In the genomic region with DNA sequence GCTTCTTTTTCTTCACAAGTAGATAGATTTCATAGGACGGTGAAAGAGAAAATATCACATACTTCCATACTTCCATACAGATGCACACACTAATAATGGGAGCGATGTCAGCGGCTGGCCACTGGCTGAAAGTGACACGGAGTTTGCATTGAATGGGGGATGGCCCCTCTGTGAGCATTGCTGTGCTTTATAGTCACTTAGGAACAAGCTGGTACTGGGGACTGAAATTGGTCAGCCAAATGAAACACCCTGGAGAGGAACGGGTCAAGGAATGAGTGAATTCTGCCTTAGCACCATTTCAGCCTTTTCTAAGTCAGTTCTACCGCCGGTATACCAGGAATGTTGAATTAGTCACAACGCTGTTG, we compare ENCODE assay signal across 9 mouse cellular contexts.
DNase-seq lines count a peak whose midpoint lies in the region; ATAC-seq and TF ChIP-seq lines count a peak whose summit lies in the region.
"Had no signal": no experiment of that assay in that cellular context is flagged by ENCODE, and none has a peak within 500 bp of the region (broad histone marks: within the 10 kb centered on the region; RNA-seq: fewer than 3 reads in every experiment).

No protein-coding gene starts in this region.

- peaks cover 17% of the 10 kb centered on the region for H3K4me1 ChIP-seq in heart, embryonic 13.5 days
- H3K4me1 ChIP-seq in embryonic facial prominence, embryonic 15.5 days, result peaks cover 4% of the 10 kb centered on the region; the same call in 1 of the 2 replicates
- H3K4me1 ChIP-seq in hindbrain, postnatal 0 days (ENCODE audit: insufficient read depth, low read length), result peaks cover 6% of the 10 kb centered on the region
- H3K4me1 ChIP-seq in midbrain, embryonic 16.5 days (ENCODE audit: control insufficient read depth, insufficient read depth, low read length), result peaks cover 27% of the 10 kb centered on the region

- no peaks in the 10 kb centered on the region for H3K27me3 ChIP-seq in heart, embryonic 13.5 days (replicated peaks)
- H3K27me3 ChIP-seq in embryonic facial prominence, embryonic 15.5 days, result no peaks in the 10 kb centered on the region
- no peaks in the 10 kb centered on the region for H3K27me3 ChIP-seq in hindbrain, postnatal 0 days (ENCODE audit: insufficient read depth, low read length)
- H3K27me3 ChIP-seq in midbrain, embryonic 16.5 days (ENCODE audit: control insufficient read depth, insufficient read depth, low read depth, low read length), result no peaks in the 10 kb centered on the region

- TF ChIP-seq CTCF in hindbrain, postnatal 0 days (IDR thresholded peaks at IDR 0.05; ENCODE audit: low read depth), result no peak

- DNase-seq in heart, postnatal 25 days (ENCODE audit: low spot score), result no peak
- DNase-seq in hindbrain, postnatal 0 days (ENCODE audit: low spot score), result peak; percentile 40
- no peak for DNase-seq in frontal cortex, adult 2 months (ENCODE audit: extremely low spot score in 1 of 2, low spot score in 1 of 2)
- DNase-seq in yolk sac, embryonic 10.5 days (ENCODE audit: low spot score), result no peak
- DNase-seq: kidney, postnatal 25 days had no signal

- peak overlapping the region; percentile 92 for H3K27ac ChIP-seq in heart, embryonic 13.5 days (replicated peaks)
- no peak overlapping the region for H3K27ac ChIP-seq in embryonic facial prominence, embryonic 15.5 days (replicated peaks)
- H3K27ac ChIP-seq in hindbrain, postnatal 0 days, result peak overlapping the region; percentile 96; the same call in 1 of the 2 replicates
- H3K27ac ChIP-seq in midbrain, embryonic 16.5 days (ENCODE audit: low read length), result peak overlapping the region; percentile 99

- no peaks in the 10 kb centered on the region for H3K9me3 ChIP-seq in heart, embryonic 13.5 days
- H3K9me3 ChIP-seq in embryonic facial prominence, embryonic 15.5 days (replicated peaks), result no peaks in the 10 kb centered on the region
- H3K9me3 ChIP-seq in hindbrain, postnatal 0 days (ENCODE audit: low read length), result no peaks in the 10 kb centered on the region
- H3K9me3 ChIP-seq in midbrain, embryonic 16.5 days (replicated peaks; ENCODE audit: control insufficient read depth, low read length, poor library complexity, severe bottlenecking), result no peaks in the 10 kb centered on the region

- ATAC-seq in heart, embryonic 13.5 days (ENCODE audit: extremely low read depth, insufficient number of reproducible peaks, low FRiP score, low TSS enrichment), result no peak
- ATAC-seq in embryonic facial prominence, embryonic 15.5 days (ENCODE audit: insufficient number of reproducible peaks, low FRiP score, low TSS enrichment, low read depth), result no peak
- ATAC-seq in hindbrain, postnatal 0 days, result no peak
- no peak for ATAC-seq in midbrain, embryonic 16.5 days
- no peak for ATAC-seq in monocyte, adult 5-6 weeks (replicated peaks; ENCODE audit: insufficient number of reproducible peaks, low FRiP score, low TSS enrichment, poor library complexity, severe bottlenecking)

- intact Hi-C loops in heart, postnatal 25 days (cut with DNase I), result no loop called here

- no peaks in the 10 kb centered on the region for H3K36me3 ChIP-seq in heart, embryonic 13.5 days
- H3K36me3 ChIP-seq in embryonic facial prominence, embryonic 15.5 days, result no peaks in the 10 kb centered on the region
- H3K36me3 ChIP-seq in hindbrain, postnatal 0 days (ENCODE audit: insufficient read depth, low read length), result no peaks in the 10 kb centered on the region
- no peaks in the 10 kb centered on the region for H3K36me3 ChIP-seq in midbrain, embryonic 16.5 days (ENCODE audit: control insufficient read depth, insufficient read depth, low read length)

- WGBS in heart, embryonic 13.5 days, result 54% methylated on average over 8 of the region's 8 CpGs
- WGBS in embryonic facial prominence, embryonic 15.5 days, result 71% methylated on average over 8 of the region's 8 CpGs
- WGBS in hindbrain, postnatal 0 days, result 32% methylated on average over 8 of the region's 8 CpGs
- WGBS in midbrain, embryonic 16.5 days, result 26% methylated on average over 8 of the region's 8 CpGs

- H3K4me3 ChIP-seq in heart, embryonic 13.5 days, result peak overlapping the region; percentile 68
- peak overlapping the region; percentile 57; the same call in 1 of the 2 replicates for H3K4me3 ChIP-seq in embryonic facial prominence, embryonic 15.5 days (replicated peaks)
- H3K4me3 ChIP-seq in hindbrain, postnatal 0 days (ENCODE audit: low read length), result peak overlapping the region; percentile 66
- peak overlapping the region; percentile 77 for H3K4me3 ChIP-seq in midbrain, embryonic 16.5 days (ENCODE audit: low read depth, low read length)

- H3K9ac ChIP-seq in heart, embryonic 13.5 days, result peak overlapping the region; percentile 84
- H3K9ac ChIP-seq in embryonic facial prominence, embryonic 15.5 days, result no peak overlapping the region
- peak overlapping the region; percentile 74 for H3K9ac ChIP-seq in hindbrain, postnatal 0 days (replicated peaks; ENCODE audit: low read length)
- H3K9ac ChIP-seq in midbrain, embryonic 16.5 days (ENCODE audit: low read depth, low read length), result peak overlapping the region; percentile 87

- H3K4me2 ChIP-seq in heart, embryonic 13.5 days, result peak overlapping the region; percentile 73
- H3K4me2 ChIP-seq in embryonic facial prominence, embryonic 15.5 days (replicated peaks), result no peak overlapping the region
- peak overlapping the region; percentile 80 for H3K4me2 ChIP-seq in hindbrain, postnatal 0 days (ENCODE audit: low read depth, low read length)
- H3K4me2 ChIP-seq in midbrain, embryonic 16.5 days (ENCODE audit: low read length), result peak overlapping the region; percentile 81
